Mouse (Mus musculus): ENCODE data around the gene Zfp652. TPM values are rescaled to one million over a fixed set of nuclear protein-coding genes. Genes with fewer than 3 reads are reported as not detected.

The Zfp652 gene
- polyA plus RNA-seq, 1 experiment from 2014 or later, result 18.4 TPM

DNA sequence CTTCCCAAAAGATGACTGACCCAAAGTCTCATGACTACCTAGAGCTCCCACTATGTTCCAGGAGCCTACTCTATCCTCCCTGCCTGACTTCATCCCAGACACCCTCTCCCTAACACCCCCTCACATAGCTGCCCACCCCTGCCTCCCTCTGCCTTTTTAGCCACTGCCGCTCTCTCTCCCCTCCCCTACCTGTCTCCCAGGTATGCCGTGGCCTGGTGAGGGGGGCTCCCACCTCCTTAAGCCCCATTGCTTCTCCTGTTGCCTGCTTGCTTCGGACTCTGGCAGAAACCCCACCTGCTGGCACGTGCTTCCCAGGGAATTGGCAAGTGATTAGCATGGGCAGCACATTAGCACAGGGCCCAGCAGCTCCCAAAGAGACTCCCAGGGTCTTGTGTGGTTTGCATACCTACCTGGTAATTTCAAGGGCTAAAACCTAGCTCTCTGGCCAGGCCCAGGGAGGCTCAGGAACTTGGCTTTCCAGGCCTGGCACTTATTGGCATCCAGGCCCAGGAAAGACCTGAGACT, 117.1 kb downstream of the Zfp652 start:
- Histone ChIP-seq H3K9ac (no peak overlapping the region), H3K27ac (no peak overlapping the region), H3K36me3 (0 out of 2 replicates have a peak, but pooled peaks cover 3% of the 10 kb centered on the region), H3K27me3 (replicated peaks) (peaks cover 78% of the 10 kb centered on the region), H3K9me3 (no peaks in the 10 kb centered on the region), H3K4me2 (replicated peaks) (no peak overlapping the region), H3K4me3 (replicated peaks) (no peak overlapping the region), H3K4me1 (replicated peaks) (peaks cover 38% of the 10 kb centered on the region)
- WGBS, result 49% methylated on average over 4 of the region's 4 CpGs
- ATAC-seq, result no peak

GRCm38 (mm10) chr11:95830411-95831275, 118.2 kb downstream of the Zfp652 start:
- ATAC-seq, result no peak
- Histone ChIP-seq H3K4me3 (replicated peaks) (peak overlapping the region; percentile 35), H3K27me3 (replicated peaks) (peaks cover 74% of the 10 kb centered on the region), H3K36me3 (0 out of 2 replicates have a peak, but pooled peaks cover 3% of the 10 kb centered on the region), H3K9ac (peak overlapping the region; percentile 24), H3K4me1 (replicated peaks) (peaks cover 43% of the 10 kb centered on the region), H3K4me2 (replicated peaks) (peak overlapping the region; percentile 63), H3K9me3 (no peaks in the 10 kb centered on the region), H3K27ac (no peak overlapping the region)
- WGBS, result 5% methylated on average over 80 of the region's 80 CpGs

GRCm38 (mm10) chr11:95831276-95831619, 118.8 kb downstream of the Zfp652 start:
- peak overlapping the region; percentile 63 for H3K4me2 ChIP-seq (replicated peaks)
- H3K27ac ChIP-seq, result no peak overlapping the region
- 16% methylated on average over 10 of the region's 10 CpGs for WGBS
- H3K9ac ChIP-seq, result no peak overlapping the region
- no peak for ATAC-seq
- peak overlapping the region; percentile 35 for H3K4me3 ChIP-seq (replicated peaks)
- peaks cover 74% of the 10 kb centered on the region for H3K27me3 ChIP-seq (replicated peaks)
- H3K9me3 ChIP-seq, result no peaks in the 10 kb centered on the region
- peaks cover 49% of the 10 kb centered on the region for H3K4me1 ChIP-seq (replicated peaks)
- H3K36me3 ChIP-seq, result 0 out of 2 replicates have a peak, but pooled peaks cover 3% of the 10 kb centered on the region

DNA sequence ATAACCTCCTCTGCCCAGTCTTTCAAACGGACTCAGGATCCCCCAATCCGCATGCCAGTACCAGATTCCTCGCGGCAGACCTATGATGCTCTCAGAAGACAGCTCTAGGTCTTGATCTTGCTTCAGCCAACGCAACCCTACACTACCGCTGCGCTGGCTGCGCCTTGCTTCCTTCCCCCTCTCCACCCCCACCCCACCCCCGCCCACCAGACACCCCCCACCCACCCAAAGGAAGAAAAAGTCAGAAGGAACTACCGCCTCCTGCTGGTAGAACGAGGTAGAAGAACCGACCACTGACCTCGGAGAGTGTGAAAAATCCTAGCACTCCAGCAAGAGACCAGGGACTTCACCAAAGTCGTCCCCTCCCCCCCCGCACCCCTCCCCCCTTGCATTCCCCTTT, 119.2 kb downstream of the Zfp652 start:
- Histone ChIP-seq H3K4me1 (replicated peaks) (peaks cover 52% of the 10 kb centered on the region), H3K9ac (no peak overlapping the region), H3K4me2 (replicated peaks) (peak overlapping the region; percentile 63), H3K36me3 (0 out of 2 replicates have a peak, but pooled peaks cover 3% of the 10 kb centered on the region), H3K9me3 (no peaks in the 10 kb centered on the region), H3K4me3 (replicated peaks) (peak overlapping the region; percentile 35), H3K27ac (no peak overlapping the region), H3K27me3 (replicated peaks) (peaks cover 72% of the 10 kb centered on the region)
- 18% methylated on average over 14 of the region's 15 CpGs for WGBS
- no peak for ATAC-seq

DNA sequence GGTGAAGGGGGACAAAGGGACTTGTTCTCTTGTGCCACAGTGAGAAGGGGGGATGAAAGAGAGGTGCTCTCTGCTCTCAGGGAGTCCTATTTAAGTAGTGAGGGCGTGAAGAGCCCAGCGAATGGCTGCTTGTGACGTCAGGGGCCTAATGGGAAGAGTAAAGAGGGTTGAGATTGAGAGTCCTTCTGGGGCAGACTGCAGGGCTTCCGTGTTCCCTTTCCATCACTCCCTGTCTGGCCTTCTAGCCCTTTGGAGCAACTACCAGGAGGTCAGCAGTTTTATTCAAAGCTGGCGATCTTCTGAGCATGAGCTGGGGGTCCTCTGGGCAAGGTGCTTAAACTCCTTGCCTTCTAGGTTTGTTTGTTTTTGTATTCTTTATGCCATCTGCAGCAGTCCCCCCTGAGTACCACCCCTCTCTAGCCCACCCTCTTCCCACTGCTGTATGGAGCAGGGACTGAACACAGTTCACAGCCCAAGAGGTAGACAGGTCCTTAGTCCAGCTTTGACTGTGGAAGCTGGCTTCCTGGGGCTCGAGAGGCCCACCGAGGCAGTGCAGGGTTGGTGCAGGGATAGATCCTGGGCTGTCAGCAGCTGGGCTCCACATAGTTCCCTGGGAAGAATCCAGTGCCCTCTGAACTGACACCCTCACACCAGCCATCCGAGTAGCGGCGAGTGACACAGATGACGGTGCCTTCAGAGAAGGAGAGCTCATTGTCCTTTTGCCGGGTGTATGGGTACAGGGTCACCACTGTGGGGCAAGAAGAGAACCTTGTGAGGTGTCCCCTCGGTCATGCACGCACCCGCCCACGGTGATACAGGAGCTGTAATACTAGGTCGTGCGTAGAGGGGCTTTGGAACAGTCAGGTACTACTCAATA, 119.9 kb downstream of the Zfp652 start:
- H3K4me1 ChIP-seq (replicated peaks), result peaks cover 54% of the 10 kb centered on the region

DNA sequence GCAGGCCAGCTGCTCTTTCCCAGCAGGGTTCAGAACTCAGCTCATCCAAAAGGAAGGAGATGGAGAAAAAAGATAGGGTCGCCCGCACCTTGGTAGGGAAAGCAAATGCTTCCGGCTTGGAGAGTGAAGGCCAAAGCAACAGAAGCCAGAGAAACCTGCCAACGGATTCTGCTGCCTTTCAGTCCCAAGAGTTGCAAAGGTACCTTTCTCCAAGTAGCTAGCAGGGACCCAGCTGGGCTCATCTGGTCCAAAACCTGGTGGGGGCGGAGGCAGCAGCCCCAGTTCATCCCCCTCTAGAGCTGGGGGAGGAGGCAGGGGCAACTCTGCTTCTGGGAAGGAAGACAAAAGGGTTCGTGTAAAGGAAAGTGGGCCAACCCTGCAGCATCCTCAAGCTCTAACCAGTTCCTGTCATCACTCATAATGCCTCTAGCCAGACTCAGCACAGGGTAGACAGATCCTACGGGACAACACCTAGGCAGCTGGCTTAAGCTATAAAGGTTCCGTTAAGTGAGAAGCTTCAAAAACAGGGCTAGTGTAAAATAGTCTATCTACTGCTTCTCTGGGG, 120.6 kb downstream of the Zfp652 start:
- 42% methylated on average over 8 of the region's 8 CpGs for WGBS
- peak overlapping the region; percentile 40 for H3K4me2 ChIP-seq (replicated peaks)
- 0 out of 2 replicates have a peak, but pooled peaks cover 3% of the 10 kb centered on the region for H3K36me3 ChIP-seq
- ATAC-seq, result no peak
- H3K4me1 ChIP-seq (replicated peaks), result peaks cover 55% of the 10 kb centered on the region
- no peaks in the 10 kb centered on the region for H3K9me3 ChIP-seq
- no peak overlapping the region for H3K4me3 ChIP-seq (replicated peaks)
- H3K9ac ChIP-seq, result no peak overlapping the region
- no peak overlapping the region for H3K27ac ChIP-seq
- H3K27me3 ChIP-seq (replicated peaks), result peaks cover 65% of the 10 kb centered on the region

More for the DNA sequence above, 119.9 kb downstream of the Zfp652 start:
- H3K36me3 ChIP-seq, result 0 out of 2 replicates have a peak, but pooled peaks cover 3% of the 10 kb centered on the region
- no peak for ATAC-seq
- H3K9me3 ChIP-seq, result no peaks in the 10 kb centered on the region
- no peak overlapping the region for H3K9ac ChIP-seq
- WGBS, result 60% methylated on average over 18 of the region's 18 CpGs
- no peak overlapping the region for H3K4me2 ChIP-seq (replicated peaks)
- H3K27ac ChIP-seq, result no peak overlapping the region
- no peak overlapping the region for H3K4me3 ChIP-seq (replicated peaks)
- peaks cover 68% of the 10 kb centered on the region for H3K27me3 ChIP-seq (replicated peaks)

GRCm38 (mm10) chr11:95833631-95834142, 121.2 kb downstream of the Zfp652 start:
- 0 out of 2 replicates have a peak, but pooled peaks cover 3% of the 10 kb centered on the region for H3K36me3 ChIP-seq
- peaks cover 55% of the 10 kb centered on the region for H3K4me1 ChIP-seq (replicated peaks)
- no peaks in the 10 kb centered on the region for H3K9me3 ChIP-seq
- ATAC-seq, result 0 out of 2 replicates have a peak, but pooled peaks have one; percentile 14
- H3K4me3 ChIP-seq (replicated peaks), result no peak overlapping the region
- 16% methylated on average over 18 of the region's 18 CpGs for WGBS
- no peak overlapping the region for H3K27ac ChIP-seq
- peaks cover 59% of the 10 kb centered on the region for H3K27me3 ChIP-seq (replicated peaks)
- H3K9ac ChIP-seq, result no peak overlapping the region
- H3K4me2 ChIP-seq (replicated peaks), result peak overlapping the region; percentile 40

DNA sequence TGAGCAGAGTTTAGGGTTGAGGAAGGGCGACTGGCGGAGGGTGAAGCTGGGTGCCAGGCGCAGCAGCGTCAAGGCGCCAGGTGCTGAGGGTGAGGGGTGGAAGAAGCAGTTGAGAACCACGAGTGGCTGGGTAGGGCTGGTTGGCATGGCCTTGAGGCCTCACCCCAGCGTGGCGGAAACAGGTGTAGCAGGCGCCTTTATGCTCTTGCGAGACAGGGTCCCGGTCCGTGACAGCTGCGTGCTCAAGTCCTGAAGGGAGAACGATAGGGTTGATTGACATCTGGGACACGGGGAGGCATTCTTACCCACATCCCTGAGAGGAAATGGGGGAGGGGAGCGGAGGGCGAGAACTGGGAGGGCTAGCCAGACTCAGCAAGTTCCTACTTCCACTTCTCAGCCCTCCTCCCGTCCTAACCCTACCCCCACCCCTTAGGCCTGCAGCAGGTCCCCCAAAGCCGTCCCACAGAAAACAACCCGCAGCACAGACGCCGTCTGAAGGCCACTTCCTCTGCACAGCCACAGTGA, 121.7 kb downstream of the Zfp652 start:
- peaks cover 54% of the 10 kb centered on the region for H3K27me3 ChIP-seq (replicated peaks)
- no peak overlapping the region for H3K27ac ChIP-seq
- no peak overlapping the region; the same call in 1 of the 2 replicates for H3K4me3 ChIP-seq (replicated peaks)
- 0 out of 2 replicates have a peak, but pooled peaks have one; percentile 6 for ATAC-seq
- WGBS, result 20% methylated on average over 22 of the region's 22 CpGs
- peaks cover 55% of the 10 kb centered on the region for H3K4me1 ChIP-seq (replicated peaks)
- no peaks in the 10 kb centered on the region for H3K9me3 ChIP-seq
- H3K36me3 ChIP-seq, result 0 out of 2 replicates have a peak, but pooled peaks cover 3% of the 10 kb centered on the region
- H3K4me2 ChIP-seq (replicated peaks), result peak overlapping the region; percentile 40
- H3K9ac ChIP-seq, result no peak overlapping the region

DNA sequence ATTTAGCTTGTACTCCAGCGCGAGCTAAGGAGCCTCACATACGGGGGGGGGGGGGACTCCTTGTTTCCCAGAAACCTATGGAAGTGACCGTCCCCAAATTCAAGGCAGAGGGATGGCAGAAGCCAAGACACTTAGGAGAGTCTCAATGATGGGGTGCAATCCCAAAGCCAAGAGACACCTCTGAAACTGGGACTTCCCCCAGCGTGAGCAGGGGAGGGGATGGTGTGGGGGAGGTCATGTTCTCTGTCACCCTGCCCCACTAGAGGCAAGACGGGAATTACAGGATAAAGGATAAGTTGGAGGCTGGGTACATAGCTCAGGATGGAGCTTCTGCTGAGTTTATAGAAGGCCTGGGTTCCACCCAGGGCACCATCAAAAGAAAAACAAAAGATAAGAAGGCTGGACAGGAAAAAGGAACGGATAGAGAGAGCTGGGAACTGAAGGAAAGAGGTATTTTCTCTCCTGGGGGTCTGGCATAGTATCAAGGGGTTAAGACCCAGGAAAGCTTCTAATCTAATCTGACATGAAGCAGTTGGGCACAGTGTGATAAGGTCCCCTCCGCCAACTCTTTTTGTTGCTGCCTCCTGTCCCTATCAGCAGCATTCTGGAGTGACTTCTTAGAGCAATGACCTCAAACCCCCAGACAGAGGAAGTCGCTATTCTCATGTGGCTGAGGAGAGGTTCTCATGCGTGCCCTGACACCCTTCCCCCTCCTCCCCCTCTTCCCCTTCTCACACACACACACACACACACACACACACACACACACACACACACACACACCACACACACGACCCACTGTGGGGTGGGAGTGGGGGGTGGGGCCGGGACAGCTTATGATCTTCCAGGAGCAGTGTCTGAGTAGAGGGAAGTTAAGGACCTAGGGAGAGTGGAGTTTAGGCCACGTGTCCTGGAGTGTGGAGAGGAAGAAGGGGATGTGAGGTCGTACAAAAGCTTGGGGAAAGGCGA, 122.6 kb downstream of the Zfp652 start:
- no peak overlapping the region for H3K4me3 ChIP-seq (replicated peaks)
- no peak for ATAC-seq
- 27% methylated on average over 15 of the region's 15 CpGs for WGBS
- H3K4me2 ChIP-seq (replicated peaks), result no peak overlapping the region
- H3K36me3 ChIP-seq, result 0 out of 2 replicates have a peak, but pooled peaks cover 3% of the 10 kb centered on the region
- H3K27ac ChIP-seq, result no peak overlapping the region
- peaks cover 54% of the 10 kb centered on the region for H3K4me1 ChIP-seq (replicated peaks)
- no peak overlapping the region for H3K9ac ChIP-seq
- H3K27me3 ChIP-seq (replicated peaks), result peaks cover 45% of the 10 kb centered on the region
- no peaks in the 10 kb centered on the region for H3K9me3 ChIP-seq

DNA sequence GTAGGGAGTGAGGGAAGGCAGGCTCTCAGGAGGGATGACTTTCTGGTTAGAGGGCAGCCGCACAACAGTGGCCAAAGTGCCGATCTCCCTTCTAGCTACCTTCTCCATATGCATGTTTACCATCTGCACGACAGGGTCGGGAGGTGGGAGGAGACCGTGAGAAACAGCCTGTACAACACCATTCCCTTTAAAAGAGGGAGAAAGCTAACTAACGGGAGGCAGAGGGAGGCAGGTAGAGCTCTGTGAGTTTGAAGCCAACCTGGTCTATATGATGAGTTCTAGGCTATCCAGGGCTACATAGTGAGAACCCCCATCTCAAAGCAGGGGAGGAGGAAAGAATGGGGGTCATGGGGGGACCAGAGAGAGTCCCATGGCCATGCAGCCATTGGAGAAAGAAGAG, 123.4 kb downstream of the Zfp652 start:
- no peak overlapping the region for H3K4me3 ChIP-seq (replicated peaks)
- no peak overlapping the region for H3K4me2 ChIP-seq (replicated peaks)
- 0 out of 2 replicates have a peak overlapping the region, but pooled peaks have one; percentile 7 for H3K27ac ChIP-seq
- H3K27me3 ChIP-seq (replicated peaks), result peaks cover 37% of the 10 kb centered on the region
- no peaks in the 10 kb centered on the region for H3K9me3 ChIP-seq
- no peak for ATAC-seq
- H3K4me1 ChIP-seq (replicated peaks), result peaks cover 46% of the 10 kb centered on the region
- WGBS, result 41% methylated on average over 6 of the region's 6 CpGs
- H3K9ac ChIP-seq, result no peak overlapping the region
- 0 out of 2 replicates have a peak, but pooled peaks cover 3% of the 10 kb centered on the region for H3K36me3 ChIP-seq

Data from intestine, embryonic 15.5 days (tissue).